Mouse (Mus musculus): Measurements from ENCODE around the gene Polrmt.
"Not testable (repeated sequence)": the region's sequence is repeated elsewhere in the genome, so short reads cannot be mapped to it uniquely, and the experiment has no call there.

The Polrmt gene

GRCm38 (mm10) chr10:79708668-79709067, 37.7 kb downstream of the Polrmt start:
- DNase-seq (ENCODE audit: low read depth) = no peak

GRCm38 (mm10) chr10:79707759-79708158, 38.6 kb downstream of the Polrmt start:
- DNase-seq (ENCODE audit: low read depth) = no peak

- no peak for DNase-seq (ENCODE audit: low read depth)
Observed at GRCm38 (mm10) chr10:79707162-79707561, 39.2 kb downstream of the Polrmt start.

- DNase-seq (ENCODE audit: low read depth) = no peak
Observed at GRCm38 (mm10) chr10:79706406-79707094, 39.8 kb downstream of the Polrmt start.

- DNase-seq (ENCODE audit: low read depth) = no peak
Observed at GRCm38 (mm10) chr10:79705951-79706350, 40.4 kb downstream of the Polrmt start.

GRCm38 (mm10) chr10:79704970-79705360, 41.4 kb downstream of the Polrmt start:
- DNase-seq (ENCODE audit: low read depth) = no peak

- DNase-seq (ENCODE audit: low read depth) = peak; percentile 96
Observed at GRCm38 (mm10) chr10:79704065-79704969, 42.1 kb downstream of the Polrmt start, which contains the start of gene Bsg. TSS of gene Bsg (plus strand) at chr10:79704491.

GRCm38 (mm10) chr10:79703541-79703940, 42.8 kb downstream of the Polrmt start:
- no peak for DNase-seq (ENCODE audit: low read depth)

GRCm38 (mm10) chr10:79702970-79703369, 43.4 kb downstream of the Polrmt start:
- DNase-seq (ENCODE audit: low read depth) = not testable (repeated sequence)

GRCm38 (mm10) chr10:79701443-79702129, 44.8 kb downstream of the Polrmt start:
- peak; percentile 84 for DNase-seq (ENCODE audit: low read depth)

- no peak for DNase-seq (ENCODE audit: low read depth)
Observed at GRCm38 (mm10) chr10:79700676-79701075, 45.7 kb downstream of the Polrmt start.

- DNase-seq (ENCODE audit: low read depth) = no peak
Observed at GRCm38 (mm10) chr10:79698459-79698858, 47.9 kb downstream of the Polrmt start.

GRCm38 (mm10) chr10:79697916-79698315, 48.5 kb downstream of the Polrmt start:
- no peak for DNase-seq (ENCODE audit: low read depth)

GRCm38 (mm10) chr10:79696129-79696651, 50.2 kb downstream of the Polrmt start:
- DNase-seq (ENCODE audit: low read depth) = peak; percentile 81

- peak; percentile 76 for DNase-seq (ENCODE audit: low read depth)
Observed at GRCm38 (mm10) chr10:79695231-79696128, 50.9 kb downstream of the Polrmt start.

- DNase-seq (ENCODE audit: low read depth) = no peak
Observed at GRCm38 (mm10) chr10:79694379-79694655, 52.1 kb downstream of the Polrmt start.

- DNase-seq (ENCODE audit: low read depth) = no peak
Observed at GRCm38 (mm10) chr10:79693580-79694378, 52.6 kb downstream of the Polrmt start.

GRCm38 (mm10) chr10:79691986-79692548, 54.3 kb downstream of the Polrmt start:
- no peak for DNase-seq (ENCODE audit: low read depth)

GRCm38 (mm10) chr10:79689178-79689577, 57.2 kb downstream of the Polrmt start:
- no peak for DNase-seq (ENCODE audit: low read depth)

GRCm38 (mm10) chr10:79688720-79689119, 57.7 kb downstream of the Polrmt start, which contains the start of gene Gzmm:
TSS of gene Gzmm (plus strand) at chr10:79689020.
- no peak for DNase-seq (ENCODE audit: low read depth)

Data from fibroblast of lung, adult 2 months (primary cell).